In genomic region chrX:52743781-52744180, GRCm38 (mm10) we compare ENCODE assay signal across 7 mouse cellular contexts. TPM values are rescaled to one million over a fixed set of nuclear protein-coding genes. Genes with fewer than 3 reads are reported as not detected.
DNase-seq lines count a peak whose midpoint lies in the region; ATAC-seq and TF ChIP-seq lines count a peak whose summit lies in the region.

No protein-coding gene starts in this region.

- H3K27ac ChIP-seq in testis, adult 2 months (ENCODE audit: control insufficient read depth, insufficient read depth, low read depth, low read length), result no peak overlapping the region
- no peak overlapping the region for H3K27ac ChIP-seq in forebrain, embryonic 13.5 days
- no peak overlapping the region for H3K27ac ChIP-seq in liver, embryonic 16.5 days (ENCODE audit: low read length)

- peaks cover 5% of the 10 kb centered on the region for H3K4me1 ChIP-seq in testis, adult 2 months (ENCODE audit: control insufficient read depth, insufficient read depth, low read length)
- peaks cover 12% of the 10 kb centered on the region; the same call in 1 of the 2 replicates for H3K4me1 ChIP-seq in forebrain, embryonic 13.5 days
- no peaks in the 10 kb centered on the region for H3K4me1 ChIP-seq in liver, embryonic 16.5 days (ENCODE audit: control insufficient read depth, low read depth, low read length)

- peak overlapping the region; percentile 50 for H3K9ac ChIP-seq in forebrain, embryonic 13.5 days
- H3K9ac ChIP-seq in liver, embryonic 16.5 days (ENCODE audit: low read depth, low read length), result no peak overlapping the region

- H3K27me3 ChIP-seq in testis, adult 2 months (ENCODE audit: control insufficient read depth, insufficient read depth, low read length), result no peaks in the 10 kb centered on the region
- H3K27me3 ChIP-seq in forebrain, embryonic 13.5 days, result 0 out of 2 replicates have a peak, but pooled peaks cover 3% of the 10 kb centered on the region
- peaks cover 21% of the 10 kb centered on the region for H3K27me3 ChIP-seq in liver, embryonic 16.5 days (ENCODE audit: control insufficient read depth, insufficient read depth, low read depth, low read length)

- ATAC-seq in forebrain, embryonic 13.5 days, result peak; percentile 19; the same call in 1 of the 2 replicates
- no peak for ATAC-seq in liver, embryonic 16.5 days (ENCODE audit: low read depth)

- no peak for TF ChIP-seq CTCF in testis, adult 2 months (IDR thresholded peaks at IDR 0.05; ENCODE audit: control insufficient read depth, insufficient read depth, insufficient replicate concordance, low read depth, low read length)

- no peaks in the 10 kb centered on the region for H3K9me3 ChIP-seq in forebrain, embryonic 13.5 days (replicated peaks)
- H3K9me3 ChIP-seq in liver, embryonic 16.5 days (replicated peaks; ENCODE audit: control insufficient read depth, low read length), result no peaks in the 10 kb centered on the region

- peak overlapping the region; percentile 76 for H3K4me3 ChIP-seq in testis, adult 2 months (ENCODE audit: control insufficient read depth, low read depth, low read length)
- peak overlapping the region; percentile 45 for H3K4me3 ChIP-seq in forebrain, embryonic 13.5 days
- H3K4me3 ChIP-seq in liver, embryonic 16.5 days (ENCODE audit: low read depth, low read length), result peak overlapping the region; percentile 38

- no peak for TF ChIP-seq POLR2A in testis, adult 2 months (IDR thresholded peaks at IDR 0.05; ENCODE audit: control insufficient read depth, low read depth, low read length)

- 16% methylated on average over 15 of the region's 15 CpGs for WGBS in forebrain, embryonic 13.5 days
- WGBS in liver, embryonic 16.5 days (ENCODE audit: insufficient replicate concordance), result 11% methylated on average over 15 of the region's 15 CpGs

- peak overlapping the region; percentile 84 for H3K4me2 ChIP-seq in forebrain, embryonic 13.5 days
- H3K4me2 ChIP-seq in liver, embryonic 16.5 days (ENCODE audit: low read depth, low read length), result peak overlapping the region; percentile 50

- DNase-seq in testis, postnatal 14 days (ENCODE audit: low spot score), result no peak
- peak; percentile 39 for DNase-seq in thymus, postnatal 4 days
- no peak for DNase-seq in gastrocnemius, postnatal 10 days
- no peak for DNase-seq in layer of hippocampus, postnatal 10 days (ENCODE audit: low spot score in 2 of 2)

- H3K36me3 ChIP-seq in testis, adult 2 months (ENCODE audit: control insufficient read depth, insufficient read depth, low read length), result no peaks in the 10 kb centered on the region
- no peaks in the 10 kb centered on the region for H3K36me3 ChIP-seq in forebrain, embryonic 13.5 days (ENCODE audit: poor library complexity, severe bottlenecking)
- no peaks in the 10 kb centered on the region for H3K36me3 ChIP-seq in liver, embryonic 16.5 days (ENCODE audit: control insufficient read depth, insufficient read depth)

RNA-seq across cellular contexts. Expression of gene Ccdc160, which starts 47.2 kb away (rescaled TPM):
- 1.5 and 2.2 TPM in 2 replicates for polyA plus RNA-seq in testis, adult 2 months (2012; rRNA removed)
- 2.1 and 2.6 TPM in 2 replicates for polyA plus RNA-seq in forebrain, embryonic 13.5 days (2015; fragmentation: Nextera tagmentation; extraction: Ambion mirVana)
- 0.08 and 0.15 TPM in 2 replicates for polyA plus RNA-seq in liver, embryonic 16.5 days (2015; fragmentation: Nextera tagmentation; extraction: Ambion mirVana)
- total RNA-seq in gastrocnemius, postnatal 10 days (2021), result under 1 TPM; 0.23 to 0.40 TPM
- total RNA-seq in layer of hippocampus, postnatal 10 days (2021), result 1 to 10 TPM; 2.4 to 3.7 TPM
